Mouse (Mus musculus): ENCODE measurements around the gene Slfn9.
"Not testable (repeated sequence)": the region's sequence is repeated elsewhere in the genome, so short reads cannot be mapped to it uniquely, and the experiment has no call there.

Gene Slfn9

DNA sequence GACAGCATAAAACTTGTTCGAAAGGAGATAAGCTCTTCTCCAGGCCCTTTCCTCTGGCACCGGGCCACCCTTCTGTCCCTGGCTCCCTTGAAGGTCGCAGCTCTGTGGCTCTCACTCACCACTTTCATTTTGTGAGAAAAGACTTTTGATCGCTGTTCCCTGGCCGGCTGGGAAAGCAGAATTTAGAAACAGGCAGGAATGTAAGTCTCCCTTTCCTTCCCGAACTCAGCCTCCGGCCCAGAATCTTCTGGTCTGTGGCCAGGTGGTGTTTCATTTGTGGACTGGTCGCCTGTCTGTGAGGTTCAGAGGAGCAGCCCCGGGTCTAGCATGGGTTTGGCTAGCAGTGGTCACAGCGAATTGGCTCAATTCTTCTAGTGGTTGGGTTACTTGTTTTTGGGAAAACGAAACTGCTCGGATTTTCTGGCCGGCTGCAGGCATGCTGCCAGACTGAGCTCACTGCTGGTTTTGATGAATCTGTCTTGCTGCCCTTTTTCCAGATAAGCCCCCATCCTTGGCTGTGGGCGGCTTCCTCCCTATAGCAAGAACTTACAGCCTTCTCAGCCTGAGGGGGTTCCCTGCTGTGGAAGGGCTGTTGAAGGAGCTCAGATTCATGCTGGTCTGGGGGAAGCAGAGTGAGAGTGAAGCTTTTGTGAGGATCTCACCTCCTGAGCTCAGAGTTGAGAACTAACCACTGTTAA, at the start of gene Slfn9:
Slfn9 (minus strand) TSS at position 362 of the 698 bp plus-strand sequence.
- peak; percentile 16 for DNase-seq (ENCODE audit: low spot score)

DNA sequence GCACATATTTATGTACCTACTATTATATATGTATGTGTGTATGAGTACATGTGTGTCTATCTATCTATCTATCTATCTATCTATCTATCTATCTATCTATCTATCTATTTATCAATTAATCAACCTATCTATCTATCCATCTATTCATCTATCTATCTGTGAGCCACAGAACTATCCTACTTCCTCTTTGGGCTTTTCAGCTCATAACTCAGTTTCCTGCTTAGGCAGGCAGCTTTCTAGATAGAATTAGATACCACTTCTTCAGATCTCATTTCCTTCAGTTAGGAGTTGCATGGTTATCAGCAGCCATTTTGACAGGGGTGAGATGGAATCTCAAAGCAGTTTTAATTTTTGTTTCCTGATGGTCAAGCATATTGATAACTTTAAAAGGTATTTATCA, 49.4 kb upstream of the Slfn9 start:
- no peak for DNase-seq (ENCODE audit: low spot score)

DNA sequence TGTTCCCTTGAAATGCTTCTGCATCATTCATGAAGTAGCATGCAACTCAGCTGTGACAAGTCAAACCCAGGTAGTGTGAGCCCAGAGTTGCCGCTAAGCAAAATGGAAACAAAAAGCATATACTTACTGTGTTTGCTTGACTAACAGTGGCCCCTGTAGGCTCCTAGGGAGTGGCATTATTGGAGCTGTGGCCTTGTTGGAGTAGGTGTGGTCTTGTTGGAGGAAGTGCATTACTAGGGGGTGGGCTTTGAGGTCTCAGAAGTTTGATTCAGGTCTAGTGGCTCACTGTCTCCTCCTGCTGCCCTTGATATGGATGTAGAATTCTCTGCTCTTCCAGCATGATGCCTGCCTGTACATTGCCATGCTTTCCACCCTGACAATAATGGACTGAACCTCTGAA, 48.7 kb upstream of the Slfn9 start:
- no peak for DNase-seq (ENCODE audit: low spot score)

DNA sequence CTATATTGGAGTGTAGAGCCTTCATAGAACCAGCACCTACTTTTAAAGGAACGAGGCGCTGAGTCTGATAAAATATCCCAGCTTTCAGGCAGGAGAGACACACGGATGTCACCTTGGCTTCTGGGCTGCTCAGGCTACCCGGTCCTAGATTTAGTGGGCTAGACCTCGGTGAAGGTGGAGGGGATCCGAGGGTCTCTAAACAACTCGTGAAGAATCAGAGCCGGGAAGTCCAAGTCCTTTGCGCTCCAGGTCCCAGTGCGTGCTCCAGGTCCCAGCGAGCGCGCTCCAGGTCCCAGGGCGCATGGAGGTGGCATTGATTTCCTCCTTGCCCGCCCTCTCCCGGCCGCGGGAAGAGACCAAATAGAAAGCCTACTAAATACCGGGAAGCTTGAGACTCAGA, 48.2 kb upstream of the Slfn9 start:
- DNase-seq (ENCODE audit: low spot score): no peak

DNA sequence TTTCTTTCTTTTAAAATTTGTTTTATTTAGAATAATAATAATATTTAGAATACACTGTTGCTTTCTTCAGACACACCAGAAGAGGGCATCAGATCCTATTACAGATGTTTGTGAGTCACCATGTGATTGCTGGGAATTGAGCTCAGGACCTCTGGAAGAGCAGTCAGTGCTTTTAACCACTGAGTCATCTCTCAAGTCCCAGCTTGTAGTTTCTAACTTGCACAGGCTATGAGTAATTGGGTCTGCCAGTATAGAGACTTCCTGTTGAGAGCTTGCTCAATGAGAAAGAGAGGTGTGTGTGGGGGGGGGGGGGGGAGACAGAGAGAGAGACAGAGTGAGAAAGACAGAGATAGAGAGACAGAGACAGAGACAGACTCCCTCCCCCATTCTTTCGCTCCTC, 47.5 kb upstream of the Slfn9 start:
- DNase-seq (ENCODE audit: low spot score): no peak

DNA sequence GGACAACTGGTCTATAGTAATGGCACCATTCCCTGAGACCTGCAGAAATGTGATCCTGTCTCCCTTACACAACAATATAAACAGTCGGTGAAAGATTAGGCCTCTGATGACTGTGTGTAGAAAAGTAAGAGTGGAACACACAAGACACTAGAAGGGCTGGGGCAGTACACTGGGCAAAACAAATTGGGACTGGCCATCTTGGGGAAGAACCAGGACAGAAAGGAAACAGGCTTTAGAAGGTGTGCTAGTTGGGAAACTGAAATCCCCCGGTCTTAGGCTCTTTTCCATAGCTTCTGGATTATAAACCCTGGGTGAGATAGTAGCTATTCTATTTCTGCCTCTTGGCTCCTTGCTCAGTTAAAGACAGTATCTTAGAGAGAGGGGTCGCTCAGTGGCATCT, 47.1 kb upstream of the Slfn9 start:
- DNase-seq (ENCODE audit: low spot score): not testable (repeated sequence)

DNA sequence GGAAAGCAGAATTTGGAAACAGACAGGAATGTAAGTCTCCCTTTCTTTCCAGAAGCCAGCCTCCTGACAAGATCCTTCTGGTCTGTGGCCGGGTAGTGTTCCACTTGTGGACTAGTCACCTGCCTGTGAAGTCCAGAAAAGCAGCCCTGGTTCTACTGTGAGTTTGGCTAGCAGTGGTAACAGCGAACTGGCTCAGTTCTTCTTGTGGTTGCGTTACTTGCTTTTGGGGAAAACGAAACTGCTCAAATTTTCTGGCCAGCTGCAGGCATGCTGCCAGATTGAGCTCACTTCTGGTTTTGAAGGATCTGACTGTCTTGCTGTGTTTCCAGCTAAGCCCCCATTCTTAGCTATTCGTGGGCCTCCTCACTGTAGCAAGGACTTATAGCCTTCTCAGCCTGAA, 29.0 kb upstream of the Slfn9 start, which contains the start of gene Slfn8:
Slfn8 (minus strand) TSS at position 190 of the 400 bp plus-strand sequence.
- peak; percentile 7 for DNase-seq (ENCODE audit: low spot score)

DNA sequence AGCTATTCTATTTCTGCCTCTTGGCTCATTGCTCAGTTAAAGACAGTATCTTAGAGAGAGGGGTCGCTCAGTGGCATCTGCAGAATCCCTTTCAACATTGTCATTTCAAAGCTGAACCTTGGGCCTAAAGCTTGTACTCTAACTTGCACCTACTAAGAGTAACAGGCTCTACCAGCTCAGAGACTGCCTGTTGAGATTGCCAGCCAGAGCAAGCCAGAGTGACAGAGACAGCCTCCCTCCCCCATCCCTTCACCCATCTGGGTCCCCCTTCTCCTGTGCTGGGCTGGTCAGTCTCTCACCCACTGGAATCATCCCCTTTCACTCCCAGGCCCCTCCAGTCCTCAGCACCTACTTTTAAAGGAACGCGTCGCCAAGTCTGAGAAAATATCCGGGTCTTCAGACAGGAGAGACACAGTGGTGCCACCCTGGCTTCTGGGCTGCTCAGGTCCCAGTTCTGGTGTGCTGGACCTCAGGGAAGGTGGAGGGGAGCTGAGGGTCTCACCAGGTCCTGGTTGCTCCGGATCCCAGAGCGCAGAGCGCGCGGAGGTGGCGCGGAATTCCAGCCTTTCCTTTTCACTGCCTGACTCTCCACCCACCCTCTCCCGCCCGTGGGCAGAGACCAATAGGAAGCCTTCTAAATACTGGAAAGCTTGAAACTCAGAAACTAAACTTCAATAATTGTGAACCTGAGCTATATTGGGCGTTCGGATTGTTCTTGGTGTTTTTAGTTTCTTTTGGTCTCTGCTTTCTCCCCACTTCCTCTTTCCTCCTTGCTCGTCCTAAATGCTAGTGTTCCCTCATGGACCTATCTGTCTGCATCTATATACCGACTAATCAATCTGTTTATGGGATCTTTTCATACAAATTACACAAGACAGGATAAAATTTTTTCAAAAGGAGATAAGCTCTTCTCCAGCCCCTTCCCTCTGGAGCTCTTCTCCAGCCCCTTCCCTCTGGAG, 28.2 kb upstream of the Slfn9 start:
- DNase-seq (ENCODE audit: low spot score): not testable (repeated sequence)

DNA sequence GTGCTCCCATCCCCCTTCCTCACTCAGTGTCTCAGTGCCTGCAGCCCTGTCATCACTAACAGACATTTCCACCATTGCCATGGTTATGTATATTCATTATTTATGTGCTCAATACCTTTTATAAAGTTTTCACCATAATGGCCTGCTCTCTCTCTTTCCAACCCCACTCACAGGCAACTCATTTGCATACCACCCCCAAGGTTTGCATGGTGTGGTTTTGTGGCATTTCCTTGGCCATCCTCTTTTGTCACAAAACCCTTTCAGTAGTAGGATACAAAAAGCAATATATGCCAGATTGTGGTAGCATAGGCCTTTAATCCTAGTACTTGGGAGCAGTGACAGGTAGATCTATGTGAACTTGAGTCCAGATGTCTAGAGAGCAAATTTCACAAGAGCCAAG, 24.5 kb upstream of the Slfn9 start:
- no peak for DNase-seq (ENCODE audit: low spot score)

DNA sequence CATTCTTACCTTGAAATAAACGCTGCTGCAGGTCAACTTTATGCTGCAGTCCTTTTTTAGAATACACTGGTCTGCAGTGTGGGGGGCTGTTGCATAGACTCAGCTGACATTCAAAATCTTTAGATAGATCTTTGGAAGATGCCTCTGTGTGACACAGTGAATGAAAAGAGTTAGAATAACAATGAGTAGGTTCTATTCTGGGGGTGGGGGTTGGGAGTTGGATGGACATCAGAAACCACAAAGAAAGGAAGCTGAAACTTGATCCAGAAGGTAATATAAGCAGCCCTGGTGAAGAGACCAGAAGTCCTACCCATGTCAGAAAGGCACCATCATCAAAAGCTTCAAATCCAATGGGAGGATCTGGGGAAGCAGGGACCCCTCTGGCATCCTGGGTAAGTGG, 21.7 kb upstream of the Slfn9 start:
- no peak for DNase-seq (ENCODE audit: low spot score)

DNA sequence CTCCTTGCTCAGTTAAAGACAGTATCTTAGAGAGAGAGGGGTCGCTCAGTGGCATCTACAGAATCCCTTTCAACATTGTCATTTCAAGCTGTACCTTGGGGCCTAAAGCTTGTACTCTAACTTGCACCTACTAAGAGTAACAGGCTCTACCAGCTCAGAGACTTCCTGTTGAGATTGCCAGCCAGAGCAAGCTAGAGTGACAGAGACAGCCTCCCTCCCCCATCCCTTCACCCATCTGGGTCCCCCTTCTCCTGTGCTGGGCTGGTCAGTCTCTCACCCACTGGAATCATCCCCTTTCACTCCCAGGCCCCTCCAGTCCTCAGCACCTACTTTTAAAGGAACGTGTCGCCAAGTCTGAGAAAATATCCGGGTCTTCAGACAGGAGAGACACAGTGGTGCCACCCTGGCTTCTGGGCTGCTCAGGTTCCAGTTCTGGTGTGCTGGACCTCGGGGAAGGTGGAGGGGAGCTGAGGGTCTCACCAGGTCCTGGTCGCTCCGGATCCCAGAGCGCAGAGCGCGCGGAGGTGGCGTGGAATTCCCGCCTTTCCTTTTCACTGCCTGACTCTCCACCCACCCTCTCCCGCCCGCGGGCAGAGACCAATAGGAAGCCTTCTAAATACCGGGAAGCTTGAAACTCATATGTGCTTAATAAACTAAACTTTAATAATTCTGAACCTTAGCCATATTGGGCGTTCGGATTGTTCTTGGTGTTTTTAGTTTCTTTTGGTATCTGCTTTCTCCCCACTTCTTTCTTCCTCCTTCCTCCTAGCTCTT, 831 bp downstream of the Slfn9 start:
- peak; percentile 17 for DNase-seq (ENCODE audit: low spot score)

DNA sequence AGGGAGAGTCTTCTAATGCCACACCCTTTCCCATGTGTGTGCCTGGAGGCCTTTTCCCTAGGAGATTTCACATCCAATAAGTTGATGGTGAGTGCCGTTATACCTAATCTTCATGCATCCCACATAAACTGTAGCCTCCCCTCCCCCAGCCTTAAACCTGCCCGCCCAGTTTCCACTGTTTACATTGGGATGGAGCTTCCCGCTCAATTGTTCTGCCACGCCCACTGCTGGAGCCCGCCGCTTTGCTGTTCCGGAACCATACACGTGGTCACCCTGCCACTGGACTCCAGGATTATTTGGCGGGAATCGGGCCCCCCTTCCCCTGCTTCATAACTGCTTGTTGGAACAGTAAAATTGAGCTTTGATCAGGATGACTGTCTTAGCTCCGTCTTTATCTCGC, 2.3 kb downstream of the Slfn9 start:
- DNase-seq (ENCODE audit: low spot score): peak; percentile 11

DNA sequence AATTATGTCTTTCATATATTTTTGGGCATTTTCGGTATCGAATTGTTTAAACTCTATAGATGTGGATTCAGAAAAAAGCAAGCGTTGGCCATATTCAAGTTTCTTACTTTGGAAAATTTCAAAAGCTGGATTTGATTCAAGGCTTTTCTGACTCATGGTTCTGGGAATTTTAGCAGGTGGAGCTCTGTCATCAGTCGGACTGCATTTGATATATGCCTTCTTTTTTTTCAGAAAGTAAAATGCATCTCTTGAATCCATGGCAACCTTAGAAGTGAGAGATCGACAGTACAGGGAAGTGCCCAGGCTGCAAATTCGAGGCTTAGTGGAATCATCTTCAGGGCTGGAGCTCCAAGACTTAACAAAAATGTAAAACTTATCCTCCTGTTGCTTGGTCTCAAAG, 4.0 kb downstream of the Slfn9 start:
- no peak for DNase-seq (ENCODE audit: low spot score)

DNA sequence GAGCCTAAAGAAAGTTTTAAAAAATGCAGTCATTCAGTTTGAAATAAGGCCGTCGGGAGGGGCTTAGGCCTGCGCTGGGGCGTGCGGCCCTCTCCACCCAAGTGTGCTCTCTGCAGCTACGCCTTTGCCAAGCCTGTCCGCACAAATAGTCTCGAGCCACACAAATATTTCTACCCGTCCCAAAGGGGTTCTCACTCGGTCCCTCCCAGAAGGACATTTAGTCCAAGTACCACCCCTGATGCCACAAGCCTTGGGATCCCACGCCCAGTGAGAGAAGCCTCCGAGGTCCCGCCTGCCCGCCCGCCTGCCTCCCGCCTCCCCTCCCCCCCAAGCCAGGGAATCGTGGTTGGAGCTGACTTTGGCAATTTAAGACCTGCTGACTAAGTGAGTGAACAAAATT, 8.4 kb downstream of the Slfn9 start:
- DNase-seq (ENCODE audit: low spot score): no peak

DNA sequence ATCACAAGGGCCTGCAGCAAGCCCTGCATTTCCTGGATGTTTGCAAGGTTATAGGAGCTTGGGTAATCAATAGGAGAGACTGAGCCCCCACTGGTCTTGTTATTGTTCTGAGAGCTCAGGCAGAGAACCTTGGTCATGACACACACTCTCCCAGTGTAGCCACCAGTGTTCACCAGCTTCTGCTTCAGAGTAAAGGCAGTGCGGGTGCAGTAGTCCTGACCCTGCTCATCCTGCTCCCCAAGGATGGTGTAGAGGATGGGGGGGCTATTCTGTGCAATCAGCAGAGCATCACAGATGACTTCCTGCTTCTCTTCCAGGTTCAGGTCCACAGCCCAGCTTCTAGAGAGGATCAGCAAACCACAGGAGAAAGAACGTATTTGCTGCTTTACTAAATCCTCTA, 9.2 kb downstream of the Slfn9 start:
- not testable (repeated sequence) for DNase-seq (ENCODE audit: low spot score)

DNA sequence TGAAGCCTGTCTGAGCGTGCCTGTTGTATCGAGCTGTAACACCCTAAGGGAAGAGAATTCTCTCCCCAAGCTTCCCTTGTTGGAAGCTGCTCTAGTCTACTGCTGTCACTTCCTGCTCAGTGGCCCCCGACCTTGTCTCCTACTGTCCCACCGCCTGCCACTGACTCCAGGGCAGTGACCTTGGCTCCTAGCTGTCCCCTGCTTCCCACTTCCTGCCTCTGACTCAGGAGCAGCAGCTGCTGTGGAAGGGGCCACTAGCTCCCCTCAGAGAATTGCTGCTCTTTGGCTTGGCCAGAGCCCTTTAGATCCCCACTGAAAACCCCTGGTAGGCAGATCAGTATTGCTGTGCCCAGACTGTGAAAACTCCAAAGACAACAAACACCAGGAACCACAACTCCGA, 17.7 kb downstream of the Slfn9 start:
- DNase-seq (ENCODE audit: low spot score): no peak

DNA sequence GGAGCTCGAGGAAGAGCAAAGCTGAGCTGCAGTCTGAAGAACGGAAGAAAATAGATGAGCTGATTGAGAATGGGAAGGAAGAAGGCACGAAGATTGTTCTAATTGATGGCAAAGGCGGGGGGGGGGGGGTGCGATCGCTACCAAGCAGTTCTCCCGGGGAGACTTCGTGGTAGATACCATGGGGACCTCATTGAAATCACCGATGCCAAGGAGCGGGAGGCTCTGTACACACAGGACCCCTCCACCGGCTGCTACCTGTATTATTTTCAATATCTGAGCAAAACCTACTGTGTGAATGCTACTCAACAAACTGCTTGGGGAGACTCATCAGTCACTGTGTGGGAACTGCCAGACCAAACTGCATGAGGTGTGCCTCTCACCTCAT, 20.0 kb downstream of the Slfn9 start:
- no peak for DNase-seq (ENCODE audit: low spot score)

DNA sequence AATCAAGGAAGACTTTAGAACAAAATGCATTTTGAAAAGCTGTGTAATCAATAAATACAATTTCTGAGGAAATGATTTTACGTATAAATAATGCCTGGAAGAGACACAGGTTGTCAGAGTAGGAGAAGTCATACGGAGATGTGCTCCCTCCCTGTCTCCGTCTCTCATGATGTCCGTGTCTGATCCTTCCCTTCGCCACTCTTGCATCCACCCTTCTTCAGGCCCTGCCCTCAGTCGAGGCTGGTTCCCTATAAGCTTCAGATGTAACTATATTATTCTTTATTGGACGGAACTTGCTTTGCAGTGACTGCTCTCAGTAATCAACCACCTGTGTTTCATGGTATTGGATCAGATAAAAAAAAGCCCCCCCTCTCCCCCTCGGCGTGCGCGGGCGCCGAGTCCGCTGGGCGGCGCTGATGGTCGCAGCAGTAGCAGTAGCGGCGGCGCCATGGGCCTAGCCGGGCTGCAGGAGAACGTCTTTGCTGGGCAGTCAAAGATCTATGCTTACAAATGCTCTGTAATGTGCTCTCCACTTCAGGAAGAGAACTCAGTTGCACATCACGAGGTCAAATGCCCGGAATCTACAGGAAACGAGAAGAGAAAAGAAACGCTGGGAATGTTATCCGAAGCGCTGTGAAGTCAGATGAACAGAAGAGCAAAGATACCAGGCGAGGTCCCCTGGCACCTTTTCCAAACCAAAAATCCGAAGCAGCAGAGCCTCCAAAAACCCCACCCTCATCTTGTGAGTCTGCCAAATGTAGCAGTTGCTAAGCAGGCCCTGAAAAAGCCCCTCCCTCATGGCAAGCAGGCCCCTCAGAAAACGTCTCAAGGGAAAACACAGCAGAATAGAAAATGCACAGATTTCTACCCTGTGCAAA, 20.7 kb downstream of the Slfn9 start:
- DNase-seq (ENCODE audit: low spot score): peak; percentile 18

DNA sequence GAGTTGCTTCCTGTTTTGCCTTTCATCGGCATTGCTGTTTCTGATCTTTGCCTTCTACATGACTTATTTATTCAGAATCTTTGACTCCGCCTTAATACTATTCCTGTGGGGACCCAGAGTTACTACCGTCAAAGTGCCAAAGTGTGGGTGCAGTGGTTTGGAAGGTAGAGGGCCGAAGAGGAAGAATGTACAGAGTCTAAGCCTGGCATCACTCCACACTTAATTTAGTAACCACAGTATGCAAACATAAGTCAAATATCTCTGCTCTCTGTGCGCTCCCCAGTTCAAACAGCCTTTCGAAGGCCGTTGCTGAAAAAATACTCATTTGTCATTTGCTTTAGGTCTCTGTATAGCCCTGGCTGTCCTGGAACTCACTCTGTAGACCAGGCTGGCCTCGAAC, 29.4 kb downstream of the Slfn9 start:
- no peak for DNase-seq (ENCODE audit: low spot score)

DNA sequence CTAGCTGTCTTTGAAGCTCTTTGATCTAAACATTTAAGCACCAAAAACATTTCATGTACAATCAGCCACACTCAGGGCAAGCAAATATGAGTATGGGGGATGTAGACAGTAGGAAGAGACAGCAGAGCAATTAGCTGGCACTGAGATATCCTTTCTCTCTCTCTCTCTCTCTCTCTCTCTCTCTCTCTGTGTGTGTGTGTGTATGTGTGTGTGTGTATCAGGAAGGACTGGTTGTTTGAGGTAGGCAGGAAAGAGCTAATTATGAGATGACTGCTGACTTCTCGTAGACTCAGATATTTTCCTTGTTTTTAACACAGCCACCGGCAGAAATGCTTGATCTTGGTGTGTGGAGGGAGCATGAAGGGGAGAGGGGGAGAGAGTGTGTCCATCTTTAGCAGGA, 29.9 kb downstream of the Slfn9 start:
- DNase-seq (ENCODE audit: low spot score): no peak

DNA sequence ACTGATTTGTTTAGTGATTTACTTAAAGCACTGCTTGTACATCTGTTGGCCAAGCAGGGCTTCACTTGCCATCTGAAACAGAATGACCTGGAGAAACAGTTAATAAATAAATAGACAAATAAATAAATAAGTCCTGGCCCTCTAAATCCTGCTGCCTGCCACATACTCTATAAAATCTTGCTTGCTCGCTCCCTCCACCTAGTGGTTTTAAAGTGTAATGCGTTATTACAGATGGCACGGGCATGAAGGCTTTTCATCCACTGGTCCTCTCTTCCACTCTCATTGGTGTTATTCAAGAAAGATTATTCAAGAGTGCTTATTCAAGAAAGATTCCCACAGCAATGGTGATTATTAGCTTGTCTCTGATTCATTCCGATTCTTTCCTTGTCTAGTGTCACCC, 32.0 kb downstream of the Slfn9 start:
- DNase-seq (ENCODE audit: low spot score): peak; percentile 17

DNA sequence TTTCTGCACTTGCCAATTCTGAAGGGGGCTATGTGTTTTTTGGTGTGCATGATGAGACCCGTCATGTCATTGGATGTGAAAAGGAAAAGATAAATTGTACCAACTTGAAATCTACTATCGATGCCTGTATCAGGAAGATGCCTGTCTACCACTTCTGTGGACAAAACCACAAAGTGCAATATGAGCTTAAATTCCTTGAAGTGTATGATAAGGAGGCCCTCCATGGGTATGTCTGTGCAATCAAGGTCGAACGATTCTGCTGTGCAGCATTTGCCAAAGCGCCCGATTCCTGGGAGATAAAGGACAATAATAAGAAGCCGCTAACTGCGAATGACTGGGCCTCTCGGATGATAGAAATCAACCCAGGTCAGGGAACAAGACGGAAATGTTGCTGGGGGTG, 34.7 kb downstream of the Slfn9 start:
- DNase-seq (ENCODE audit: low spot score): no peak
